Mouse (Mus musculus) thymus, adult 2 months (tissue): ENCODE measurements around the gene Mgll.

ENCODE experiments used
- CTCF ChIP-seq: fragments of 200-500 bp; IDR thresholded peaks from 2 replicates; pipeline ENCODE4 v1.5.1; 2012; ENCODE audit warnings: mild to moderate bottlenecking, control low read depth, low read length, moderate library complexity, borderline replicate concordance; ENCODE audit not compliant: control insufficient read depth, poor library complexity, insufficient read depth; ENCODE audit errors: extremely low read depth
- POLR2A ChIP-seq: fragments of 200-500 bp; IDR thresholded peaks from 2 replicates; pipeline ENCODE4 v1.6.1; 2012; ENCODE audit warnings: mild to moderate bottlenecking, low read length, control low read depth, moderate library complexity; ENCODE audit not compliant: control insufficient read depth, poor library complexity, insufficient read depth; ENCODE audit errors: extremely low read depth

DNA sequence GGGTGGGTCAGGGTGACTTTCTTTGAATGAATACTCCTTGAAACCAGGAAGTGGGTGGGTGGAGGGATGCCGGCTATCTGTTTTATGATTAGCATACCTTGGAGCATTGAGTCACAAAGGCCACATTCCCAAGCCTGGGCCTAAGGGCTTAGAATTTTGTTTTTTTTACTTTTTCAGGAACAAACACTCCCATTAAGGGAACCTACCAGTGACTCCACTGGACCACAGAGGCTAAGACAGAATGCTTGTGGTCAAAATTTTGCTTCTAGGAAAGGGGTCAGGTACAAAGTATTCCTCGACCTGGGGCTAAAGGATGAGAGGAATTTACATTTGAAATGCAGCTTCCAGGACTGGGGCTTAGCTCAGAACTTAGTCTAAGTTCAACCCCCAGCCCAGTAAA lies 32.9 kb upstream of the Mgll start:
- TF ChIP-seq CTCF: no peak
- no peak for TF ChIP-seq POLR2A
